In the genomic region with DNA sequence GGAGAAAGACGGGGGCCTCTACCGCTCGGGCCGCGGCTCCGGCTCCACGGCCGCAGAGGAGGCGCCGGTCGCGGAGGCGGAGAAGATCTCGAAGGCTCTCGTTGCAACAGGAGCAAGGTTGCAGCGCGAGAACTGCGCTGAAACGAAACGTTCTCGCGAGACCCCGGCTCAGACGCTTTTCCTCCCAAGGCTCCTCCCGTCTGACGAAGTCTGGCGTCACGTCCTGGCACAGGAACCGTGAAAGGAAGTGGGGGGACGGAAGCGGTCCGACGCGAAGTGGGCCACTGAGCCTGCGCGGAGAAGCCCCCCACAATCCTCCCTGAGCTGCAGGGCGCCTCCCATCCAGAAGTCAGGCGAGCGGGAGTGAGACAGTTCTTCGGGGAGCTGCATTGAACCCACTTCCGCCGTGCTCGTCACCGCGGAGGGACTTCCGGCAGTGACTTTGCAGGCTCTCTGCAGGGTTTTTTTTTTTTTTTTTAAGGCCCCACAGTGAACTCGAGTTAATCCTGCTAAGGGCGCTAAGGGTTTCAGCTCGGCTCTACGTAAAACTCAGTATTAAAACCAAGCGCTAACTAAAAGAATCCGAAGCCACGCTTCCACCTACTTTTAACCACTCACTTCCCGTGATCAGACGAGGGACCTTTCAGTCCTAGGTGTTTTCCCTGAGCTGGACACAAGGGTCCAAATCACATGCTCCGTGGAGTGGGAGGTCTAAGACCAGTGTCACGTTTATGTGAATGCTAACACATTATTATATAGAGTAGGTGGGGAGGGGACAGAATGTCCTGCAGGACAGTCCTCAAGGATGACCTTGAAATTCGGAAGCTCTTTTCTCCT, we compare ENCODE assay signal across 8 mouse cellular contexts. TPM values are rescaled to one million over a fixed set of nuclear protein-coding genes. Genes with fewer than 3 reads are reported as not detected.
DNase-seq lines count a peak whose midpoint lies in the region; ATAC-seq and TF ChIP-seq lines count a peak whose summit lies in the region.

A gene (minus strand): TSS at position 128 of the 837 bp plus-strand sequence.

- peak within 1 kb of the TSS; percentile 83 for H3K4me2 ChIP-seq in heart, embryonic 12.5 days
- H3K4me2 ChIP-seq in kidney, postnatal 0 days (ENCODE audit: low read length): peak within 1 kb of the TSS; percentile 62
- H3K4me2 ChIP-seq in liver, embryonic 11.5 days: peak within 1 kb of the TSS; percentile 96
- peak within 1 kb of the TSS; percentile 74 for H3K4me2 ChIP-seq in stomach, embryonic 14.5 days (replicated peaks; ENCODE audit: low read depth, low read length)

- peak; percentile 96 for ATAC-seq in erythroid progenitor cell, adult 5-6 weeks (replicated peaks; ENCODE audit: low FRiP score, poor library complexity, severe bottlenecking)
- peak; percentile 94 for ATAC-seq in heart, embryonic 12.5 days (ENCODE audit: insufficient number of reproducible peaks, low FRiP score)
- peak; percentile 95 for ATAC-seq in kidney, postnatal 0 days (replicated peaks; ENCODE audit: low FRiP score, low read depth)
- peak; percentile 97 for ATAC-seq in liver, embryonic 11.5 days (replicated peaks; ENCODE audit: low FRiP score)
- ATAC-seq in stomach, embryonic 14.5 days (ENCODE audit: insufficient number of reproducible peaks, insufficient read depth, low FRiP score, low read depth): peak; percentile 97

- H3K9ac ChIP-seq in heart, embryonic 12.5 days: peak within 1 kb of the TSS; percentile 98
- peak within 1 kb of the TSS; percentile 99 for H3K9ac ChIP-seq in kidney, postnatal 0 days (ENCODE audit: low read depth, low read length)
- peak within 1 kb of the TSS; percentile 100 for H3K9ac ChIP-seq in liver, embryonic 11.5 days (ENCODE audit: low read depth, low read length)
- peak within 1 kb of the TSS; percentile 97 for H3K9ac ChIP-seq in stomach, embryonic 14.5 days (replicated peaks; ENCODE audit: low read depth, low read length)

- H3K27me3 ChIP-seq in heart, embryonic 12.5 days (replicated peaks): no peaks in the 10 kb centered on the region
- H3K27me3 ChIP-seq in kidney, postnatal 0 days (ENCODE audit: insufficient read depth, low read length): no peaks in the 10 kb centered on the region
- H3K27me3 ChIP-seq in liver, embryonic 11.5 days (replicated peaks; ENCODE audit: control insufficient read depth, insufficient read depth, low read length): no peaks in the 10 kb centered on the region
- no peaks in the 10 kb centered on the region for H3K27me3 ChIP-seq in stomach, embryonic 14.5 days (ENCODE audit: control insufficient read depth, insufficient read depth, low read length)

- H3K27ac ChIP-seq in heart, embryonic 12.5 days (ENCODE audit: poor library complexity, severe bottlenecking): peak within 1 kb of the TSS; percentile 100
- peak within 1 kb of the TSS; percentile 100 for H3K27ac ChIP-seq in kidney, postnatal 0 days
- H3K27ac ChIP-seq in liver, embryonic 11.5 days (ENCODE audit: low read depth, low read length): peak within 1 kb of the TSS; percentile 100
- H3K27ac ChIP-seq in stomach, embryonic 14.5 days (ENCODE audit: low read length): peak within 1 kb of the TSS; percentile 97

- H3K4me3 ChIP-seq in heart, embryonic 12.5 days: peak within 1 kb of the TSS; percentile 88
- H3K4me3 ChIP-seq in kidney, postnatal 0 days (replicated peaks; ENCODE audit: low read depth, low read length): peak within 1 kb of the TSS; percentile 92
- peak within 1 kb of the TSS; percentile 100 for H3K4me3 ChIP-seq in liver, embryonic 11.5 days (ENCODE audit: low read depth, low read length)
- H3K4me3 ChIP-seq in stomach, embryonic 14.5 days (ENCODE audit: low read depth, low read length): peak within 1 kb of the TSS; percentile 97

- H3K4me1 ChIP-seq in heart, embryonic 12.5 days (replicated peaks): peaks cover 37% of the 10 kb centered on the region
- H3K4me1 ChIP-seq in kidney, postnatal 0 days (replicated peaks; ENCODE audit: insufficient read depth, low read length): peaks cover 7% of the 10 kb centered on the region; the same call in 1 of the 2 replicates
- H3K4me1 ChIP-seq in liver, embryonic 11.5 days (replicated peaks; ENCODE audit: control insufficient read depth, insufficient read depth, low read length): peaks cover 25% of the 10 kb centered on the region
- H3K4me1 ChIP-seq in stomach, embryonic 14.5 days (ENCODE audit: control insufficient read depth, insufficient read depth, low read length): peaks cover 11% of the 10 kb centered on the region; the same call in 1 of the 2 replicates

- WGBS in heart, embryonic 12.5 days: under 1% methylated on average over 58 of the region's 58 CpGs
- WGBS in kidney, postnatal 0 days: under 1% methylated on average over 58 of the region's 58 CpGs
- WGBS in liver, embryonic 11.5 days: under 1% methylated on average over 58 of the region's 58 CpGs
- WGBS in stomach, embryonic 14.5 days: under 1% methylated on average over 57 of the region's 58 CpGs

- peak; percentile 100 for DNase-seq in CD4-positive helper T cell, adult 2 months (ENCODE audit: low read depth, low spot score)
- DNase-seq in brain, embryonic 18.5 days (ENCODE audit: low read depth, low spot score): peak; percentile 99
- DNase-seq in kidney, postnatal 0 days (ENCODE audit: low spot score): peak; percentile 99
- DNase-seq in liver, embryonic 11.5 days (ENCODE audit: low spot score): peak; percentile 97
- peak; percentile 100 for DNase-seq in naive thymus-derived CD4-positive, alpha-beta T cell, adult 2 months (ENCODE audit: low read depth)

- no peaks in the 10 kb centered on the region for H3K9me3 ChIP-seq in heart, embryonic 12.5 days (replicated peaks)
- H3K9me3 ChIP-seq in kidney, postnatal 0 days (replicated peaks; ENCODE audit: low read length): no peaks in the 10 kb centered on the region
- no peaks in the 10 kb centered on the region for H3K9me3 ChIP-seq in liver, embryonic 11.5 days (ENCODE audit: control insufficient read depth, low read length)
- H3K9me3 ChIP-seq in stomach, embryonic 14.5 days (ENCODE audit: control insufficient read depth, low read depth, low read length): no peaks in the 10 kb centered on the region

- H3K36me3 ChIP-seq in heart, embryonic 12.5 days: peaks cover 9% of the 10 kb centered on the region
- H3K36me3 ChIP-seq in kidney, postnatal 0 days (ENCODE audit: insufficient read depth, low read length): no peaks in the 10 kb centered on the region
- H3K36me3 ChIP-seq in liver, embryonic 11.5 days (ENCODE audit: control insufficient read depth, insufficient read depth, low read length): peaks cover 2% of the 10 kb centered on the region; the same call in 1 of the 2 replicates
- H3K36me3 ChIP-seq in stomach, embryonic 14.5 days (ENCODE audit: control insufficient read depth, insufficient read depth, low read length): peaks cover 10% of the 10 kb centered on the region; the same call in 1 of the 2 replicates

- no peak for TF ChIP-seq CTCF in kidney, postnatal 0 days (IDR thresholded peaks at IDR 0.05; ENCODE audit: low read depth)

RNA-seq across cellular contexts. Expression of the gene that starts here (rescaled TPM):
- 36.5 and 48.7 TPM in 2 replicates for total RNA-seq in erythroid progenitor cell, adult 5-6 weeks (2015; ENCODE audit: low replicate concordance)
- 101 and 152 TPM in 2 replicates for total RNA-seq in erythroid progenitor cell, adult 5-6 weeks (2017; ENCODE audit: low replicate concordance)
- polyA plus RNA-seq in heart, embryonic 12.5 days (2016; fragmentation: Nextera tagmentation; extraction: Ambion mirVana): 82.4 and 84.2 TPM in 2 replicates
- 79.8 and 84.5 TPM in 2 replicates for polyA plus RNA-seq in kidney, postnatal 0 days (2015; fragmentation: Nextera tagmentation; extraction: Ambion mirVana)
- 154 and 166 TPM in 2 replicates for polyA plus RNA-seq in liver, embryonic 11.5 days (2014; fragmentation: Nextera tagmentation; extraction: Ambion mirVana)
- polyA plus RNA-seq in stomach, embryonic 14.5 days (2014; fragmentation: Nextera tagmentation; extraction: Ambion mirVana): 81.0 and 84.6 TPM in 2 replicates

Comparison
In these comparisons a context has a peak if more than half of its experiments do, and no peak if none do; other contexts are left out.
1. Peak in every context shown above with its lines: DNase-seq, ATAC-seq, H3K4me3 ChIP-seq and H3K27ac ChIP-seq.